Mouse (Mus musculus): ENCODE results near the gene Zbtb16.

DNA sequence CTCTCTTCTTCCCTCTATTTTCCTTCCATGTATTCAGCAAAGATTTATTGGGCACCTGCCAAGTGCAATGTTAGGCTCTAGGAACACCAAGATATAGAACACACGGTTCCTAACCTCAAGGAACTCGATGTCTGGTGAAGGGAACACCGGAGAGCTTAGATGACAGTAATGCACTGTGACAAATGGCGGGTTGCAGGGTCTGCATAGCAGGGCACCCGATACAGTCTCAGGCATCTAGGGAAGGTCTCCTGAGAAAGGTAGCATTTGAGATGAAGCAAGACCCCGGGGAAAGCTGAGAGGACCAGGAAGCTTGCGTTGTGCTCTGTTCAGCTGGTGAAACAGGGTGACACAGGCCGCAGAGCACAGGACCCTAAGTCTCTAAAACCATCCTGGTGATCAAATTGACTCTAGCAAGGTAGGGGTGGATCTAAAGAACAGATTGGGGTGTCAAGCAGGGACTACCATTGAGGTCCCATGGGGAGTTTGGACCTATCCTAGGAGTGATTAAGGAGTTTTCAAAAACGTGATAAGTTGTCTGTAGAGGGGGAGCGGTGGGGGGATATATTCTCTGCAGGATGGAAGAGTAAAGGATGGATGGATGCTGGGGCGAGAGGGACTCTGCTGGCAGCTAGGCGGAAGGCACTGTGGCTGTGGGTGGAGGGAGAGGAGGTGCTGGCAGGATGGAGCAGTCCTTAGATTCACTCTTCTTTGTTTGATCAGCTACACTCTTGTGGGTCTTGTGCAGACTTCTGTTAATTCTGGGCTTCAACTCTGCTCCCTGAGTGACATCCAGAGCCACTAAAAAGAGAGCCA, 187.5 kb downstream of the Zbtb16 start:
- TF ChIP-seq HCFC1 (IDR thresholded peaks at IDR 0.05; ENCODE audit: borderline replicate concordance, insufficient read depth, low read length): no peak
- no peak for TF ChIP-seq MAFK (IDR thresholded peaks at IDR 0.05; ENCODE audit: insufficient read depth, low read depth, low read length)
- no peak for TF ChIP-seq ZNF384 (IDR thresholded peaks at IDR 0.05; ENCODE audit: low read depth, low read length)
- no peak for TF ChIP-seq ZC3H11A (IDR thresholded peaks at IDR 0.05; ENCODE audit: borderline replicate concordance, low read depth, low read length)
- no peak for TF ChIP-seq CHD2 (IDR thresholded peaks at IDR 0.05; ENCODE audit: low read depth, low read length)
